Mouse (Mus musculus) olfactory bulb, adult 2 months (tissue): ENCODE results near the gene E030018B13Rik.

Experiments used
- CTCF ChIP-seq: fragments of 200-500 bp; IDR thresholded peaks from 2 replicates; pipeline ENCODE4 v1.5.1; 2012; ENCODE audit warnings: low read depth, mild to moderate bottlenecking, low read length, moderate library complexity; ENCODE audit not compliant: insufficient read depth
- POLR2A ChIP-seq: fragments of 200-500 bp; IDR thresholded peaks from 2 replicates; pipeline ENCODE4 v1.6.1; 2012; ENCODE audit warnings: mild to moderate bottlenecking, low read depth, low read length, moderate library complexity; ENCODE audit not compliant: insufficient read depth

DNA sequence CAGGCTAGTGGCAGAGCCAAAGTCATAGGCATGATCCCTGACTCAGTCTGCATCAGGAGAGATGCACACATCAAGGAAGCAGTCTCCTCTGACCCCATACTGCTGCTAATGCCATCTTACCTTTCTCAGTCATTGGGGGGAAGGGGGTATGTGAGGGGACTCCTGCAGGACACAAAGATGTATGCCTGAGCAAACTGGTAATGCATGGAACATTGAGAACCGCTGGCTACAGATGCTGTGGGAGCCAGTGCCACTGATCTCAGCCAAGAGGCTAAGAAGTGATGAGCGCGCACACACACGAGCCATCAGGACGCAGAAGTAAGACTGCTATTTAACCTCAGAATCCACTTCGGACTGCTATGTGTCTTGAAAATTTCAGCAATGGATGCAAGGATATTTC, 18.5 kb upstream of the E030018B13Rik start:
- TF ChIP-seq CTCF (no peak), POLR2A (no peak)
